8 mouse cellular contexts compared by ENCODE assay signal in the genomic region with DNA sequence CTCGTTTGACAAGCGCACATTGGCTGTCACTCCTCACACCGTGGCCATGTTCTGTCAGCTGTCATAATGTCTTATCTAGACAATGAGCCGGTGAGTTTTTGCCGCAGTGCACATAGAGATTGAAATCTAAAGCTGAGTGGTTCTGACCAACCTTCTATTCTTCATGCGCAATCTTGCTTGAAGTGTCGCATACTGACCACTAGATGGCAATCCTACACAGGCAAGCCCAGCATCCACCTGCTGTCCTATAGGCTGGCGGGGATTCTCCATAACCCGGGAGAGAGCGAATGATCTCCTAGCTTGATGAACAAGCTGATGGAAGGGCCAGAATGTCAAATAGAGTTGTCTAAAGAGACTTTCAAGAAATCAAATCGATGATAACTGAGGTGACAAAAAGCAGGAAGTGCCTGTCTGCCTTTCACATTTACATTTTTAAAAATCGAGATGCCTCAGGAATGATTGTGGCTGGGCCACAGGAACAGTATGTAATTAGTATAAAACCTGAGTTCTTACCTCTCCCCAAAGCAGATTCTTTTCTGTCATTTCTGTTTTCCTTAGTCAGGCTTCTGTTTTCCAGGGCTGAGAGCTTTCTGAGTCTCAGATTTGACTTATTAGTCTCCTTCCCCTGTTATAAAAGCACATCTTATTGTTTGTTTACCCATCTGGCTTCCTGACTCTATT.
DNase-seq lines count a peak whose midpoint lies in the region; ATAC-seq and TF ChIP-seq lines count a peak whose summit lies in the region.

No protein-coding gene starts in this region.

- TF ChIP-seq CTCF in CH12.LX (conservative IDR thresholded peaks at IDR 0.05 in 1 of 2, IDR thresholded peaks at IDR 0.05 in 1 of 2; ENCODE audit: low read depth in 2 of 2, low read length in 2 of 2) = peak; percentile 81 to 87
- peak; percentile 91 for TF ChIP-seq CTCF in lung, embryonic 14.5 days (IDR thresholded peaks at IDR 0.05; ENCODE audit: low read depth)

- no peak overlapping the region for H3K27ac ChIP-seq in CH12.LX (ENCODE audit: insufficient read depth, low read depth)
- H3K27ac ChIP-seq in lung, embryonic 14.5 days (ENCODE audit: low read depth) = no peak overlapping the region

- H3K9ac ChIP-seq in CH12.LX (ENCODE audit: insufficient read depth, low read depth) = peak overlapping the region; percentile 36; the same call in 1 of the 2 replicates
- H3K9ac ChIP-seq in lung, embryonic 14.5 days = no peak overlapping the region

- H3K4me1 ChIP-seq in CH12.LX (ENCODE audit: control insufficient read depth in 1 of 2, insufficient read depth in 2 of 2) = peaks cover 0 to 2% of the 10 kb centered on the region in 2 experiments; a peak in 1 of 4 replicates
- no peaks in the 10 kb centered on the region for H3K4me1 ChIP-seq in lung, embryonic 14.5 days (ENCODE audit: insufficient read depth)

- intact Hi-C loops in heart, postnatal 36 days (cut with DNase I) = no loop called here

- H3K9me3 ChIP-seq in CH12.LX (replicated peaks; ENCODE audit: low read length) = no peaks in the 10 kb centered on the region
- H3K9me3 ChIP-seq in lung, embryonic 14.5 days (ENCODE audit: low read depth, low read length) = no peaks in the 10 kb centered on the region

- no peaks in the 10 kb centered on the region for H3K36me3 ChIP-seq in CH12.LX (replicated peaks in 1 of 2; ENCODE audit: control insufficient read depth in 1 of 2, insufficient read depth in 1 of 2, low read length in 1 of 2)
- no peaks in the 10 kb centered on the region for H3K36me3 ChIP-seq in lung, embryonic 14.5 days (ENCODE audit: insufficient read depth)

- H3K4me3 ChIP-seq in CH12.LX (replicated peaks in 1 of 3; ENCODE audit: low read depth in 2 of 3, low read length in 2 of 3, poor library complexity in 1 of 3) = peak overlapping the region in 2 of 3 experiments; percentile 8 to 26
- no peak overlapping the region for H3K4me3 ChIP-seq in lung, embryonic 14.5 days (ENCODE audit: low read depth, low read length)

- dilution Hi-C loops in CH12.LX (cut with MboI; ENCODE audit: extremely low pct_ligation_motif_present, extremely low pct_unique_long_range_greater_than_20kb, low sequenced_read_pairs) = no loop called here

- H3K79me2 ChIP-seq in CH12.LX (replicated peaks; ENCODE audit: control insufficient read depth, extremely low read depth, insufficient read depth, poor library complexity, severe bottlenecking) = no peaks in the 10 kb centered on the region

- peak; percentile 68 for DNase-seq in CH12.LX (ENCODE audit: extremely low read depth)
- peak; percentile 72 for DNase-seq in R1 (ENCODE audit: low read depth, low spot score)
- DNase-seq in heart, postnatal 36 days = peak; percentile 1 to 13
- DNase-seq in kidney, postnatal 36 days = peak; percentile 19 to 40
- DNase-seq in lung, embryonic 14.5 days = peak; percentile 79
- peak; percentile 33 for DNase-seq in retina, adult 2 months (ENCODE audit: low read depth, low spot score)
- DNase-seq in natural killer cell, adult 2 months (ENCODE audit: low spot score in 2 of 2) = no peak

- peak; percentile 93 for TF ChIP-seq RAD21 in CH12.LX (IDR thresholded peaks at IDR 0.05; ENCODE audit: low read depth, low read length)

- WGBS in lung, embryonic 14.5 days = 22% methylated on average over 12 of the region's 12 CpGs

- no peak for TF ChIP-seq EP300 in CH12.LX (IDR thresholded peaks at IDR 0.05; ENCODE audit: low read length)

- peak; percentile 98 for ATAC-seq in common myeloid progenitor, adult 5-6 weeks (replicated peaks; ENCODE audit: low read depth, poor library complexity, severe bottlenecking)
- peak; percentile 62; the same call in 1 of the 2 replicates for ATAC-seq in lung, embryonic 14.5 days (ENCODE audit: insufficient read depth)

- H3K27me3 ChIP-seq in CH12.LX (replicated peaks) = no peaks in the 10 kb centered on the region
- no peaks in the 10 kb centered on the region for H3K27me3 ChIP-seq in lung, embryonic 14.5 days (ENCODE audit: insufficient read depth, low read length)

- peak overlapping the region; percentile 71 for H3K4me2 ChIP-seq in CH12.LX (ENCODE audit: insufficient read depth, low read depth, poor library complexity, severe bottlenecking)
- no peak overlapping the region for H3K4me2 ChIP-seq in lung, embryonic 14.5 days

- TF ChIP-seq POLR2A in CH12.LX (IDR thresholded peaks at IDR 0.05; ENCODE audit: low read depth, low read length) = no peak

- in situ Hi-C loops in CH12.LX (cut with MboI; ENCODE audit: low pct_ligation_motif_present, low pct_unique_long_range_greater_than_20kb, low sequenced_read_pairs) = no loop called here

TF ChIP-seq in CH12.LX, 34 proteins besides CTCF, POLR2A, EP300 and RAD21:
- no peak for TF ChIP-seq USF1 (IDR thresholded peaks at IDR 0.05; ENCODE audit: low read depth, low read length)
- TF ChIP-seq CHD1 (IDR thresholded peaks at IDR 0.05; ENCODE audit: low read depth, low read length) = no peak
- no peak for TF ChIP-seq TCF12 (IDR thresholded peaks at IDR 0.05; ENCODE audit: low read depth, low read length)
- TF ChIP-seq TBP (conservative IDR thresholded peaks at IDR 0.05; ENCODE audit: low read depth, low read length) = no peak
- peak; percentile 53; the same call in 1 of the 2 replicates for TF ChIP-seq ELF1 (IDR thresholded peaks at IDR 0.05; ENCODE audit: low read depth, low read length)
- TF ChIP-seq PAX5 (IDR thresholded peaks at IDR 0.05; ENCODE audit: low read length) = no peak
- no peak for TF ChIP-seq NELFE (IDR thresholded peaks at IDR 0.05; ENCODE audit: low read depth, low read length)
- TF ChIP-seq MAFK (IDR thresholded peaks at IDR 0.05; ENCODE audit: insufficient replicate concordance, low read length) = no peak
- TF ChIP-seq NRF1 (IDR thresholded peaks at IDR 0.05; ENCODE audit: low read depth, low read length) = no peak
- peak; percentile 27; the same call in 1 of the 2 replicates for TF ChIP-seq MAX (IDR thresholded peaks at IDR 0.05; ENCODE audit: low read length)
- no peak for TF ChIP-seq KAT2A (IDR thresholded peaks at IDR 0.05; ENCODE audit: insufficient replicate concordance, low read length)
- TF ChIP-seq CHD2 (IDR thresholded peaks at IDR 0.05; ENCODE audit: low read length) = no peak
- no peak for TF ChIP-seq BHLHE40 (IDR thresholded peaks at IDR 0.05; ENCODE audit: low read depth, low read length)
- no peak for TF ChIP-seq RCOR1 (conservative IDR thresholded peaks at IDR 0.05; ENCODE audit: low read depth, low read length)
- no peak for TF ChIP-seq ZKSCAN1 (IDR thresholded peaks at IDR 0.05; ENCODE audit: borderline replicate concordance, low read depth, low read length)
- no peak for TF ChIP-seq UBTF (IDR thresholded peaks at IDR 0.05; ENCODE audit: low read depth, low read length)
- TF ChIP-seq GABPA (IDR thresholded peaks at IDR 0.05; ENCODE audit: insufficient replicate concordance, low read depth, low read length) = no peak
- no peak for TF ChIP-seq ZMIZ1 (IDR thresholded peaks at IDR 0.05; ENCODE audit: low read depth, low read length)
- TF ChIP-seq ETS1 (conservative IDR thresholded peaks at IDR 0.05; ENCODE audit: low read depth, low read length) = no peak
- no peak for TF ChIP-seq MEF2A (IDR thresholded peaks at IDR 0.05; ENCODE audit: borderline replicate concordance, low read depth, low read length)
- no peak for TF ChIP-seq MYC (IDR thresholded peaks at IDR 0.05; ENCODE audit: low read depth, low read length)
- no peak for TF ChIP-seq ZNF384 (IDR thresholded peaks at IDR 0.05; ENCODE audit: low read depth, low read length)
- TF ChIP-seq POLR2AphosphoS2 (IDR thresholded peaks at IDR 0.05; ENCODE audit: low read depth, low read length) = no peak
- peak; percentile 71 for TF ChIP-seq SMC3 (IDR thresholded peaks at IDR 0.05; ENCODE audit: low read depth, low read length)
- peak; percentile 45; the same call in 1 of the 2 replicates for TF ChIP-seq IRF4 (IDR thresholded peaks at IDR 0.05; ENCODE audit: low read depth, low read length)
- TF ChIP-seq MAZ (IDR thresholded peaks at IDR 0.05; ENCODE audit: low read depth, low read length) = no peak
- no peak for TF ChIP-seq MXI1 (IDR thresholded peaks at IDR 0.05; ENCODE audit: low read depth, low read length)
- TF ChIP-seq JUN (IDR thresholded peaks at IDR 0.05; ENCODE audit: insufficient read depth, low read depth, low read length) = no peak
- no peak for TF ChIP-seq HCFC1 (IDR thresholded peaks at IDR 0.05; ENCODE audit: low read depth, low read length)
- no peak for TF ChIP-seq JUND (conservative IDR thresholded peaks at IDR 0.05; ENCODE audit: low read depth, low read length)
- no peak for TF ChIP-seq USF2 (conservative IDR thresholded peaks at IDR 0.05; ENCODE audit: low read depth, low read length)
- TF ChIP-seq E2F4 (IDR thresholded peaks at IDR 0.05; ENCODE audit: insufficient replicate concordance, low read depth, low read length) = peak; percentile 49; the same call in 1 of the 2 replicates
- TF ChIP-seq SIN3A (IDR thresholded peaks at IDR 0.05; ENCODE audit: low read length) = no peak
- TF ChIP-seq ZC3H11A (IDR thresholded peaks at IDR 0.05; ENCODE audit: low read depth, low read length) = peak; percentile 17; the same call in 1 of the 2 replicates

Comparison
In these comparisons a context has a peak if more than half of its experiments do, and no peak if none do; other contexts are left out.
1. DNase-seq: peak in CH12.LX (single experiment), R1 (single experiment), heart, postnatal 36 days (2 of 2), kidney, postnatal 36 days (2 of 2), lung, embryonic 14.5 days (single experiment) and retina, adult 2 months (single experiment); none in natural killer cell, adult 2 months (0 of 2).